Mouse (Mus musculus) lung, postnatal 4 days (tissue): ENCODE data around the gene Mybph.

Experiments used
- DNase-seq, 2 experiments: peaks; one replicate each; pipeline ENCODE4 v3.0.0; 2021

Mybph gene

DNA sequence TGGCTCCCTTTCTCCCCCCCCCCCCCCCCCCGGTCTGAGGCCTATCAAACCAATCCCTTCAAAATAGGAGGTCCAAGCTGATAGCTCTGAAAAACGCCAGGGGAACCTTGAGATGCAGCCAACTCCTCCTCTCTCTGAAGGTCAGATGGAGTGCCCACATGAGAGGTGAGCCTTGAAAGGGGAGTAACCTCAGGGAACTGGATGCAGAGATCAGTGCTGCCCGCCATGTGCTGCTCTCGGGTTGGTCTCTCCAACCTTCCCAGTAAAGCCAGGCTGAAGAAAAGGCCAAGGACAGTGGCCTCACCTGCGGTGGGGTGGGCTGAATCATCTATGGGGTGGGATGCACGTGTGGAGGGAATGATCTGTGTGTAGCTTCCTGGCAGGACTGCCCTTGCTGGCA, 19.1 kb downstream of the Mybph start:
- no peak for DNase-seq

GRCm38 (mm10) chr1:134213405-134213804, 20.2 kb downstream of the Mybph start:
- no peak for DNase-seq

DNA sequence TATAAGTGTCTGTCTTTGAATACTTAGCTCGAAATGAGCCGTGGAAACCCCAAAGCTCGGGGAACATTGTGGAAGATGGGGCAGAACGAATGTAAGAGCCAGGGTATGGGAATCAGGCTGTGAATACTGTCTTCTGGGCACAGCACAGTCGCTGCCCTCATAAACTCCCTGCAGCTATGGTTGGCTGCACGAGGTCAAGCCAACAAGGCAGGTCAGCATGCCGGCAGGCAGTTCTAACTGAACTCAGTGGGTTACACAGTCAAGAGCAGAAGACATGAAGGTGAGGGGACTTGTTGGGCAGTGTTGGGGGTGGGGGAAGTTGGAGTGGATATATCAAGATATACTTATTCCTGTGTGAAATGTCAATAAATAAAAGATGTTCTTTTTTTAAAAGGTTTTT, 21.8 kb downstream of the Mybph start:
- no peak for DNase-seq

DNA sequence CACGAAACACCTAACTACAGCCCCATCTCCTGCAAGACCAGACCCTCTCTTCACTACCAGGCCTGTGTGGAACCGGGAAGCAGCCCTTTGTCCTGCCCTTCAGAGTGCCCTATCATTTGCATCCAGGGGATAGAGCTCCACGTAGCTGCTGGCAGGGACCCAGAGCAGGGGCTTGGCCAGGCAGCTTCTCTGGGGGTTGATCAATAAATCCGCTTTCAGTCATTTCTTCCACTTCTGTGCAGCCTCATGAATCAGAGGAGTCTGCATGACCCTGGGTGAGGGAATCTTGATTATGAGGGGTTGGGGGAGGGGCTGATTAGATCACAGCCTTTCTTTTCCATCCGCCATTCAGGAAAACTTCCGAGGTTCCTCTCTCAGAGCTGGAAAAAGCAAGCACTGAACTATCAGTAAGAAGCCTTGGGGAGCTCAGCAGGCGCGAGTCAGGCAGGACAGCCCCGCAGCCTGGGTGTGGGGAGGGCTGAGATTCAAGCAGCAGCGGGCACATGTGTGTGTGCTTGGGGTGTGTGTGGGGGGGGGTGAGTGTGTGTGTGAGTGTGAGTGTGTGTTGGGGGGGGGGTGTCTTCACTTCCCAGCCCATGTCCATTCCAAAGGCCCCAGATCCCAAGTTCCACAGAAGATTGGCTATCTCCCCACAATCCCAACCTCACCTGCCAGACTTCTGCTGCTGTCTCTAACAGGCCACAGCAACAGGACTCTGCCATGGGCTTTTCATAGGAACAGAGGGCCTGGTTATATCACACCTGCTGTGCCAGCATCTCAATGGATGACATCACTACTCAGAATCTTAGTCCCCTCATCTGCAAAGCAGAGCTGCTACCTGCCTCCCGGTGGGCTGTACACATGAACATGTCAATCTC, 22.7 kb downstream of the Mybph start:
- DNase-seq, result no peak

DNA sequence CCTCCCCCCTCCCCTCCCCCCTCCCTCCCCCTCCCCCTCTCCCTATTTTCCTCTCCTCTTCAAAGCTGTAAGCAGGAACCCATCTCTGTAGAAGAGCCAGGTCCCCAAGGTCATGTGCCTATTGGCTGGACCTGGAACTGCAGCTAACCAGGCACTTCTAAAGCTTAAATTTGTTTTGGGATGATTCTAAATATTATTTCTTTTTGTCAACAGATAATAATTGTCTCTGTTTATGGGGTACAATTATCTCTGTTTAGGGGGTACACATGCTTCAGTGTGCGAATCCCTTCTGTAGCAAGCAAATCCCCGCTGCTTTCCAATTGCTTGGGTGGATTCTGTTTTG, 23.4 kb downstream of the Mybph start:
- no peak for DNase-seq

DNA sequence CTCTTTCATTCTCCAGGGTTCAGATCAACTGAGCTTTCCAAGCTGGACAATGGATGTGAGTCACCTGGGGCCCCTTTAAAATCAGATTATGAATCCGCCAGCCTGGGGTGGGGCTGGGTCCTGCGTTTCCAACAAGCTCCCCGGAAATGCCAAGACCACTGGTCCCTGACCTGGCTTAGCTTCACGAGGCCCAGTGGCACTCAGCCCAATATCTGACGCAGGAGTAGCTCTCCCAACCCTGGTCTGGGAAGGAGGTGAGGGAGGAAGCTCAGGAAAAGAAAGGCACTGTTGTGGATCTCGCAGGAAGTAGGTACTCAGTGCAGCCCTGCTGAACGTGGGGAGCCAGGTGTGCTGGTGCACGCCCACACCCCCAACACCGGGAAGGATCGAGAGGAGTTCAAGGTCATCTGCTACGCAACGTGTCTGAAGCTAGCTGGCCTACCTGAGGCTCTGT, 23.8 kb downstream of the Mybph start:
- peak; percentile 32 to 44 for DNase-seq

- DNase-seq, result no peak
Measured at GRCm38 (mm10) chr1:134217942-134218341, 24.7 kb downstream of the Mybph start.

DNA sequence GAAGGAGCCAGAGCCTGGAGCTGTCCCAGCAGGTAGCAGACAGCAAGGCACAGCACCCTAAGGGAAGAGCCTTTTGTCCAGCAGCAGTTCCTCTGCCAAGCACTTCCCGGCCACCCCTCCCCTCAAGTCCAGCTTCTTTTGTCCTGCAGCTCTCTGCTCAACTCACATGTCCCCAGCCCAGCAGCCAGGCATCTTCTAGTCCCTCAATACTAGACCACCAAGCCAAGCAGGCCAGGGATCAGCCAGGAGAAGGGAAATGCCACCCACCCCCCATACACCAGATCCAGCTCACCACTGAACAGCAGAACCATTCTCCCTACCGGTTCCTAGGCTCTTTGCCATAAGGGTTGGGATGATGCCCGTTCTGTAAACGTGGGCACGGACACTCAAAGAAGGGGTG, 26.4 kb downstream of the Mybph start:
- DNase-seq, result no peak

- DNase-seq, result no peak
Measured at GRCm38 (mm10) chr1:134221172-134221571, 27.9 kb downstream of the Mybph start.

DNA sequence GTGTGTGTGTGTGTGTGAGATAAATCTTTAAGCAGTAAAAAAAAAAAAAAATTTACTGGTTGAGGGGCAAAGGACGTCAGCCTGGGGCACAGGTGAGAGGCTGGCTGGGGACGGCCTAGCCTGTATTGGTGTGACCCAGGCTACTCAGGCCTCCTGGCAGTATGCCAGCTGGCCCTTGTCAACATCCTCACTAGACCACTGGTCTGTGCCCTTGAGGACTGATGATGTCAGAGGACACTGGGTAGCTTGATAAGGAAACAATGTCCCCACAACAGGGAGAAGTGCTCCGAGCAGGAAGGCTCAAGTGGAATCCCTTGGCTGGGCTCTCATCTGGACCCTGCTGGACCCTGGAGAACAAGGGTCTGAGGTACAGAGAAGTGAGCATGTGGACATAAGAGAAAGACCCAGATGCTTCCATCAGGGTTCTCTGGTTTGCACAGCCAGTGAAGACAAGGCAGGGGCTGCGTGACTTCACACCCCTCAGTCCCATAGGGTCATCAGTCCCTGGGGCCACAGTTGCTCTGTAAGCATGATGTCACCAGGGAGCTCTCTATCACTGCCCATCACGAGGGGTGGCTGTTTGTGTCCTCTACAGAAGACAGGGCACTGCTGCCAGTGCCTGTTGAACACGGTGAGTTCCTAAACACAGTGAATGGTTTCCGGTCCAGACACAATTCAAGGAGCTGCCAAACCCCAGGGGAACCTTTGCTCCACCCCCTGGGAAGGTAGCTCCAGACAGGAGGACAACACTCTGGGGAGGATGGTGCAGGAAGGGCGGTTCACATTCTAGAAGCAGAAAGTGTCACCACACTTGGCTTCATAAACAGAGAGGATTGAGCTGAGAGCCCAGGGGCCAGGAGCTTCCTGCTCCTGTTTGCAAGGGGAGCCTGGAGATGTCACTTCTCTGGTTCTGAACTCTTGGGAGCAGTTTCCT, 29.1 kb downstream of the Mybph start:
- peak; percentile 76 to 86 for DNase-seq

DNA sequence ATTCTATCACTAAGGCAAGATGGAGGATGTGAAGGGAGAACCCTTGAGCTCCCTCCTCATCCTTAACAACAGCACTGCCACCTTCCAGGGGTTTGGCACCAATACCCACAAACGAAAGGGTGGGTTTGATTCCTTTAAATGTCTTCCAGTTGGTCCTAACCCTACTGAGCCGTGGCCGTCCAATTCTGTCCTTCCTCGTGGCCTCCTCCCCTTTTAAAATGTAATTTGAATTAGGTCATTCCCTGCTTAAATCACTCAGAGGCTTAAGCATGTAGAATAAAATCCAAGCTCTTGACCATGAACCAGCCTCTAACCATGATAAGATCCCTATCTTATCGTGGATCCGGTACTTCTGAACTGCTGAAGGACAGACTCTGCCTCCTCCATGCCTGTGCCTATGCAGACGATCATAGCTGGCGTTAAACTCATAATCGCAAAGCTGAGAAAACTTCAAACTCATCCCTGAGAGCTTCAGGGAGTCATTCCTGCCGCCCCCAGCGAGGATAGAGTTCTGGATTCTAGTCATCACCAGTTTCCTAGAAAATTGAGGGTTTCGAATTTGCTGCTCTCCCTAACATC, 31.5 kb downstream of the Mybph start:
- DNase-seq, result no peak

DNA sequence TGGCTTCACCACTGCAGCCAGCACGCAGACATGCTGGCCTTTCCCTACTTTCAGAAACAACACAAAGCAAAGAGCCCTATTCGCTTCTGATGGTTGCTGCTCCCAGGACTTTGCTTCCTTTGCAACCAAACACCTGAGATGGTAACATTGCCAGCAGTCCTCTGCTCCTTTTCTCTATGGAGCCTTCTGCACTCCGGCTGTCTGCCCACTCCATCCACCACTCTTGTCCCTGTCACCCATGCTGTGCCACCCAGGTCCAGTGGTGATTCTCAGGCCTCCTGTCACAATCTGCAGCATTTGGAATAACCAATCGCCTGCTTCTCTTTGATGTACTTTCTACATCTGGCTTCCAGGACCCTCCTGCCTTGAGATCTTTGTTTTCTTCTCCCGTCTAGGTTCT, 32.1 kb downstream of the Mybph start:
- no peak for DNase-seq

DNA sequence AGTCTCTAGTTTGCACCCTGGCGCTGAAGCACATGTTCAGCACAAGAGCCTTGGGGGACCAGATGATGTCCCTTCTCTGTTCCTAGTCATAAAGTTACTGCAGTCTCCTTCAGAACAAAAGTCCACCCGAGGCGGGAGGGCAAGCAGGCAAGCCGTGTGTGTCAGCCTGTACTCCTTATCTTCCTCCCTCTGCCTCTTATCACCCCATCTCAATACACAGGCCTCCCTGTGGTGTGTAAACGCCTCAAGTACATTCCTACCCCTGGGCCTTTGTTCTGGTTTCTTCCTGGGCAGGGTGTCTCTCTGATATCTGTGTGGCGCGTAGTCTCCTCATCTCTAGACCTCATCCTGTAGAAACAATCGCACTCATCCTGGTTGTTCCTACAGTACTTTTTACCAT, 33.5 kb downstream of the Mybph start:
- DNase-seq, result no peak

DNA sequence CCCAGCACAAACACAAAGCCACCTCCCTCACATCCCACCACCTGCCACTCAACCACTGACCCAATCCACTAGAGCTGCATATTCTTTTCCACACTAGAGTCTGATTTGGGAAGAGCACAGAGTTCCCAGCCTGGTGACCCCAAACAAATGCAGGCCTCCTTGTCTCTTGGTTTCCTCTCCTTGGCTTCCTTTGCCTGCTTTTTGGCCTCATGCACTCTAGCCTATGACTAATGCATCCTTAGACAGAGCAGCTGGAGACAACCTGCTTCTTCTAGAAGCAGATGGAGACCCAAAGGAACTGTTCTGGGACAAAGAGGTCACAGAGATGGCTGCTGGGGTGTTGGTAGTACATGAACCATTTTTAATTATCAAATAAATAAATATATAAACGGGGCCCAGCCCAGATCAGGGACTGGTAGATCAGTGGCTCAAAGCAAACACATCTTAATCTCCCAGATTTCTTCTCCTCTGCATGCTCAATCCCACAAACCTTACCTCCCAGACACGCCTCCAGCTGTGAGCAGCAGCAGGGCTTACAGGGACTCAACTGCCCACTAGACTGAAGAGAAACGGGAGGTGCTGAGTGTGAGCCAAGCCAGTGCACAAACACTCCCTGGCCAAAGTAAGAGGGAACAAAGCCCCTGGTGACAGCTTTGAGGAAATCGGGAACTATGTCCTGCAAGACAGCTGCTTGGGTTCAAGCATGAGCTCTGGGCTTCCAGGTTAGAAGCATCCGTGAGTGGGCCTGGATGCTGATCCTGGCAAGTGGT, 36.7 kb downstream of the Mybph start:
- DNase-seq, result no peak

GRCm38 (mm10) chr1:134230638-134231228, 37.5 kb downstream of the Mybph start:
- no peak for DNase-seq

- no peak for DNase-seq
Measured at GRCm38 (mm10) chr1:134231270-134231669, 38.0 kb downstream of the Mybph start.

- no peak for DNase-seq
Measured at GRCm38 (mm10) chr1:134231681-134232080, 38.4 kb downstream of the Mybph start.

GRCm38 (mm10) chr1:134232326-134232725, 39.1 kb downstream of the Mybph start:
- DNase-seq, result no peak

GRCm38 (mm10) chr1:134232778-134233531, 39.7 kb downstream of the Mybph start:
- DNase-seq, result peak; percentile 34 to 65

GRCm38 (mm10) chr1:134233681-134234454, 40.6 kb downstream of the Mybph start:
- DNase-seq, result no peak
